Mouse (Mus musculus): ENCODE data around the gene Ehd1. TPM values are rescaled to one million over a fixed set of nuclear protein-coding genes. Genes with fewer than 3 reads are reported as not detected.
"Not testable (repeated sequence)": the region's sequence is repeated elsewhere in the genome, so short reads cannot be mapped to it uniquely, and the experiment has no call there.

Ehd1 gene
- polyA plus RNA-seq, 1 experiment from 2014 or later: 107 TPM

DNA sequence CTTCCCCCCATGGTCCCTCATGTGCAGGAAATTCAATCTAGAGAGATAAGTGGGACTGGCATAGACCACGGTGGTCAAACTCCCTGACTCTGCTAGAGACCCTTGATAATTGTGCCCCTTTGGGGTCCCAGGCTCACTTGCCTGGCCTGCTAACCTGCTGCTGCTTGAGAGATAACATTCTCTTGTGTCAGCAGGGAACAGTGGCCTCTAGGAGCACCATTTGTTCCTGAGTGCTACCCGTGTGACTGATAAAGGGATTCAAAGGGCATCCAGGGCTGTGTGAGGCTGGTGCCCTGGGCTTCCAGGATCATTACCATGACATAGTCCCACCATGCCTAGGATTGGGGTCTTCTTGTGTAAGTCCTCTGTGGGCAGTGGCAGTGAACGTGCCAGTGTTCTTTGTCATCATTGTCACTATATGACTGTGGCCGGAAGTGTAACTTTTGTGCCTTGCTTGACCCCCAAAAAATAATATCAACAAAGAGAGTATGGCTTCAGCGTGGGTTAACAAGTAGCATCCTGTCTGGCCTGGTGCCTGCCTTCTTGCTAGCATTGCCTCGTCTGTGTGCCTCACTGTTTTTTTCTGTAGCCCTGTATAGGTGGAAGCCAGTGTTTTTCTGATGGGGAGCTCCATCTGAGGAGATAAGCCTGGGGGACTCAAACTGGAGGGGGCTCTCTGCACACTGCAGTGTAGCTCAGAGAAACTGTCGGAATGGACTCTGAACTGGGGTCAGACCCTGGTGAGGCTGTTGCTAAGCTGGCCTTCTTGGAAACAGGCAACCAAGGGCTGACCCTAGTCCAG is 9.3 kb downstream of the Ehd1 start:
- no peaks in the 10 kb centered on the region for H3K9me3 ChIP-seq
- H3K4me2 ChIP-seq: no peak overlapping the region
- WGBS: 77% methylated on average over 7 of the region's 7 CpGs
- peaks cover 2% of the 10 kb centered on the region; the same call in 1 of the 2 replicates for H3K4me1 ChIP-seq
- H3K4me3 ChIP-seq: no peak overlapping the region
- ATAC-seq (replicated peaks): no peak
- peaks cover 11% of the 10 kb centered on the region; the same call in 1 of the 2 replicates for H3K36me3 ChIP-seq (replicated peaks)
- H3K9ac ChIP-seq: no peak overlapping the region
- H3K27me3 ChIP-seq (replicated peaks): no peaks in the 10 kb centered on the region
- H3K27ac ChIP-seq: no peak overlapping the region

DNA sequence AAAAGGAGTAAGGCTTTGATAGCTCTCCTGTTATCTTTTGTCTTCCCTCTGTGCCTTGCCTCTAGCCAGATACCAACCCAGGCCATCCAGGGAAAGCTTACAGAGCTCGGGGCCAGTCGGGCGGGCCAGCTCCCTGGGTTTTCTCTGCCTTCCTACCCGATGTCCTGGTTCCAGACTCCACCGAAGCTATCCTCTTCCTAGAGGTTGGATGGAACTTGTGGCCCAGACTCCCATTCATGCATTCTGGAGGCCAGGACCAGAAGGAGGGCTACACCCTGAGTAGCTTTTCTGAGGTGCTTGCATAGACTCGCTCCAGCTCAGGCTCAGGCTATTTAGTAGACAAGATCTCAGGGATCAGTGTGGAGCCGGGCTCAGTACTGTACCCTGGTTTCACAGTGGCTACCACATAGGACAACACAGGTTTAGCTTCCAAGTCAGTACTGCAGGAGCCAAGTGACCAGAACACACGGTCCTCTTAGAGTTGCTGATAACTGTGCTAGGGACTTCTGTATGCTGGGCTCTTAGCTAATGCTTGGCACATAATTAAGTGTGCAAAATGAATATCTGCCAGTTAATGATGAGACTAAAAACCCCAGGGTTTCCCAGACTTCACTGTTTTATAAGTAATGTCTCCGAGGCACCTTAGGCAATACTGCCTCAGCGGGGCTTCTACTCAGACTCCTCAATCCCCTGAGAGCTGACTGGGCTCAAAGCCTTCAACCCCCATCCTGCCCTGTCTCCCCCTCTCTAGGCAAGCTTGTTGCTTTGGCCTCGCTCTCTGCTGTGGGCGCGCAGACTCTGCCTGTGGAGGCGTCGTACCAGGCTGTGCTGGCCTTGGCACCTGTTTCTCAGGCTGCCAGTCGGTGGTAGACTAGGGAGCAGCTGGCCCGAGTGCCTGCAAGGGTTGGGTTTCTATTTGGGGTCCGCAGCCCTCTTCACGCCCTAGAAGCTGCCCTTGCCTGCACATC is 10.2 kb downstream of the Ehd1 start:
- H3K4me2 ChIP-seq: no peak overlapping the region
- H3K9ac ChIP-seq: no peak overlapping the region
- no peaks in the 10 kb centered on the region for H3K9me3 ChIP-seq
- no peaks in the 10 kb centered on the region for H3K27me3 ChIP-seq (replicated peaks)
- no peak overlapping the region for H3K27ac ChIP-seq
- no peak overlapping the region for H3K4me3 ChIP-seq
- WGBS: 87% methylated on average over 19 of the region's 19 CpGs
- H3K36me3 ChIP-seq (replicated peaks): peaks cover 3% of the 10 kb centered on the region; the same call in 1 of the 2 replicates
- H3K4me1 ChIP-seq: no peaks in the 10 kb centered on the region; the same call in 1 of the 2 replicates
- no peak for ATAC-seq (replicated peaks)

DNA sequence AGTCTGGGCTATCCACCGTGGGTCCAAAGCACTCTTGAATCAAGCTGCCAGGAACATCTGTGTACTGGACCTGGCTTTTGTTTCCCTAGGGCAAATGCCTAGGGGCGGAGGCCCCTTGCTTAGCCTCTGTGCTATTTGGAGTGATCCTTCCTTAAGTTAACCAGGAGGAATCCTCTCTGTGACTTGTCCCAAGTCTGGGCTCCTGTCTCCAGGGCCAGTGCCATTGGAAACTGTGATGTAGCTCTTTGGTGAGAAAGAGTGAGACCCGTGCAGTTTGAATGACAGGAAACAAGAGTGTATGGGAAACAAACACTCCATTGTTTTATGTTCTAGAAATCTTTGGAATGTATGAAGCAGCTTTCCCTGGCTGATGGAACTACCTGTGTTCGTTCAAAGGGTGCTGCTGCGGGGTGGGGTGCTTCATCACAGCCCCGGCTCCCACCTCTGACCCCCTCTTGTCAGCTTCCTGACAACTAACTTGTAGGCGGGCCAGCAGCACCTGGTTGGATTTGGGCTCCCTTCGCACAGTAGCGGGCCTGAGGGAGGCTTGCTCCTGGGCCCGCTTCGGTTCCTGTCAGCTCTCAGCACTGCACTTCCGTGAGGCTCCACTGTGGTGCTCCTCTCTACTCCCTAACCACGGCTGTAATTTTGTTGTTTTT is 11.8 kb downstream of the Ehd1 start:
- no peaks in the 10 kb centered on the region; the same call in 1 of the 2 replicates for H3K4me1 ChIP-seq
- peaks cover 3% of the 10 kb centered on the region; the same call in 1 of the 2 replicates for H3K36me3 ChIP-seq (replicated peaks)
- H3K4me2 ChIP-seq: no peak overlapping the region
- no peaks in the 10 kb centered on the region for H3K9me3 ChIP-seq
- no peak overlapping the region for H3K4me3 ChIP-seq
- no peak overlapping the region for H3K27ac ChIP-seq
- no peak overlapping the region for H3K9ac ChIP-seq
- H3K27me3 ChIP-seq (replicated peaks): no peaks in the 10 kb centered on the region
- 81% methylated on average over 13 of the region's 13 CpGs for WGBS
- no peak for ATAC-seq (replicated peaks)

DNA sequence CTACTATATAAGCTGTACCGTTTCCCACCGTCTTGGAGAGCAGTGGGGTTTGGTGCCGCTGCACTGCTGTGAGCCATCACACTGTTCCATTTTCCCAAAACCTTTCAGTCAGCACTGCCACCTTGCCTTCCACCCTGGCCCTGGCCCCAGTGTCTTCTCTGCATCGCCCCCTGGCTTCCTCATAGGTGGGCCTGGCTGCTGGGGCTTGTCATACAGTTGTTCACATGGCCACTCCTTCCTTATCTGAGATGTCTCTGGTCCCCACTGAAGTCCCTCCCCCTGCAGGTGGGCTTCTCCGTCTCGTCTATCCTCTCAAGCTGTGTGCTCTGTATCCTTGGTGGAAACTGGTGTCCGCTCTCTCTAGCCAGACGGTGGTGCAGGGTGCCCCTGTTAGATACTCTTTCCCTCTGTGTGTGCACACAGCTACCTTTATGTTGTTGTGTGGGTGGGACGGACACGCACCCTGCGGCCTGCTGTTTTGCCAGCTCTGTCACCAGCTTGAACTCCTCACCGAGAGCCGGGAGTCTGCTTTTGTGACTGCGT is 13.2 kb downstream of the Ehd1 start:
- Histone ChIP-seq H3K9ac (no peak overlapping the region), H3K4me2 (no peak overlapping the region), H3K4me1 (no peaks in the 10 kb centered on the region; the same call in 1 of the 2 replicates), H3K27ac (no peak overlapping the region), H3K36me3 (replicated peaks) (peaks cover 8% of the 10 kb centered on the region; the same call in 1 of the 2 replicates), H3K27me3 (replicated peaks) (no peaks in the 10 kb centered on the region), H3K4me3 (no peak overlapping the region), H3K9me3 (no peaks in the 10 kb centered on the region)
- ATAC-seq (replicated peaks): no peak
- 94% methylated on average over 14 of the region's 14 CpGs for WGBS

DNA sequence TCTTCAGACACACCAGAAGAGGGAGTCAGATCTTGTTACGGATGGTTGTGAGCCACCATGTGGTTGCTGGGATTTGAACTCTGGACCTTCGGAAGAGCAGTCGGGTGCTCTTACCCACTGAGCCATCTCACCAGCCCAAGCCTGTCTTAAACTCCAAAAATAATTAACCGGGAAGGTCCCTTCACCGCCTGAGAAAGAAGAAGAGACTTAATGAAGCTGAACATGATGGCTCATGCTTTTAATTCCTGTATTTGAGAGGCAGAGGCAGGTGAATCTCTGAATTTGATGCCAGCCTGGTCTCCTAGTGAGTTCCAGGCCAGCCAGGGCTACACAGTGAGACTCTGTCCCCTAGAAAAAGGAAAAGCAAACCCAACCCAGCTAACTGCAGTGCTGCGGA is 14.2 kb downstream of the Ehd1 start:
- peaks cover 16% of the 10 kb centered on the region; the same call in 1 of the 2 replicates for H3K36me3 ChIP-seq (replicated peaks)
- not testable (repeated sequence) for H3K4me2 ChIP-seq; H3K4me3 ChIP-seq; H3K4me1 ChIP-seq; H3K9me3 ChIP-seq; H3K27me3 ChIP-seq (replicated peaks); ATAC-seq (replicated peaks); H3K27ac ChIP-seq; H3K9ac ChIP-seq
- 89% methylated on average over 6 of the region's 6 CpGs for WGBS

DNA sequence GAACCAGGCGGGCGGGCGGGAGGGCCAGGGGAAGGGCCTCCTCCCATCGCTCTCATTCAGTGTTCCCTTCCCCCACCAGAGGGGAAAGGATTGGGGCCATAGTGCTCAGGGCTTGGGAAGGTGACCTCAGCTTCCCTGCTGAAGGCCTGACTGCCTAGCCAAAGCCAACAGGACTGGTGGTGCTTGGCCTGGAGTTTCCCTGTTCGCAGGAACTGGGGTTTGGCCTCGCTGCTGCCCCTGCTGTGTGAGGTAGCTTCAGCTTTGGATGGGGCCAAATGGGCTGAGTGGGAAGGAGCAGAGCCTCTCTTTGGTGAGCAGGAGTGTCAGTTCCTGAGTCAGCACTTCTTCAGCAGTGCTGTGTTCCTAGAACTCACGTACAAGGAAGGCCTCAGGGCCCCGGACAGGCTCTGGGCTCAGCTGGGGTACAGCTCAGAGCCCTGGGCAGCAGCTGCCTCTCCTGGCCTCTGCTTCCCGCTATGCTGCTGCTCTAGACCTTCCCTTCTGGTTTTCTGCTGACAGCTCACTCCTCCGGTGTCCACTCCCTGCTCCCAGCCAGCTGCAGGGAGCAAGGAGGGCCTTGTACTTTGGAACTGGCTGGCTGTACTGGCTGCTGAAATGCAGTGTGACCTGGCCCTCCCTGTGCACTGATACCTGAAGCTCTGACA is 14.7 kb downstream of the Ehd1 start:
- H3K9ac ChIP-seq: no peak overlapping the region
- ATAC-seq (replicated peaks): no peak
- H3K27ac ChIP-seq: no peak overlapping the region
- no peaks in the 10 kb centered on the region for H3K9me3 ChIP-seq
- peaks cover 22% of the 10 kb centered on the region; the same call in 1 of the 2 replicates for H3K36me3 ChIP-seq (replicated peaks)
- no peaks in the 10 kb centered on the region for H3K27me3 ChIP-seq (replicated peaks)
- no peak overlapping the region for H3K4me3 ChIP-seq
- 77% methylated on average over 10 of the region's 10 CpGs for WGBS
- H3K4me2 ChIP-seq: no peak overlapping the region
- no peaks in the 10 kb centered on the region; the same call in 1 of the 2 replicates for H3K4me1 ChIP-seq

DNA sequence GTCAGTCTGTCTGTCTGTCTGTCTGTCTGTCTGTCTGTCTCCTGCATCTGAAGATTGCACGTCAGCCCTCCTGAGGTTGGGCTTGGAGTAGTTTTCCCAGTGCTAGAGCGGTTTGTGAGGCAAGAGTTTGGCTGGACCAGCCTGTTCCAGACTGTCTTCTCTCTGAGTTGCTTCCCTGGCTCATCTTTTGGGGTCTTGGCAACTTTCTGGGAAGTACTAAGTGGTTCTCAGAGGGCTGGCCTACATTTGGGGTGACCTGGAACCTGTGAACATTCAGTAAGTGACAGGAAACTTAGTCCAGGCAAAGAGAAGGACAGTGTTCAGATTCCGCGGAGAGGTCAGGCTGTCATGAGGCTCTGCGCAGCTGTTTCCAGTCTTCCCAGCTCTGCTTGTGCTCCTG is 15.7 kb downstream of the Ehd1 start:
- Histone ChIP-seq H3K27me3 (replicated peaks) (no peaks in the 10 kb centered on the region), H3K9ac (no peak overlapping the region), H3K36me3 (replicated peaks) (peaks cover 22% of the 10 kb centered on the region; the same call in 1 of the 2 replicates), H3K9me3 (no peaks in the 10 kb centered on the region), H3K27ac (no peak overlapping the region), H3K4me3 (no peak overlapping the region), H3K4me2 (no peak overlapping the region), H3K4me1 (no peaks in the 10 kb centered on the region)
- WGBS: 92% methylated on average over 5 of the region's 5 CpGs
- ATAC-seq (replicated peaks): no peak

DNA sequence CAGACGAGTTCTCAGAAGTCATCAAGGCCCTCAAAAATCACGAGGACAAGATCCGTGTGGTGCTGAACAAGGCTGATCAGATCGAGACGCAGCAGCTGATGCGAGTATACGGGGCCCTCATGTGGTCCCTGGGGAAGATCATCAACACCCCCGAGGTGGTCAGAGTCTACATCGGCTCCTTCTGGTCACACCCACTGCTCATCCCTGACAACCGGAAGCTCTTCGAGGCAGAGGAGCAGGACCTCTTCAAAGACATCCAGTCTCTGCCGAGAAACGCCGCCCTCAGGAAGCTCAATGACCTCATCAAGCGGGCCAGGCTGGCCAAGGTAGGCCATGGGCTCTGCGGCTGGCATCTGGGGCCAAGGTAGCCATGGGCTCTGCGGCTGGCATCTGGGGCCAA is 17.8 kb downstream of the Ehd1 start:
- H3K4me3 ChIP-seq: no peak overlapping the region
- ATAC-seq (replicated peaks): no peak
- H3K9me3 ChIP-seq: no peaks in the 10 kb centered on the region
- H3K9ac ChIP-seq: no peak overlapping the region
- no peak overlapping the region for H3K4me2 ChIP-seq
- WGBS: 95% methylated on average over 17 of the region's 17 CpGs
- no peaks in the 10 kb centered on the region for H3K4me1 ChIP-seq
- H3K27ac ChIP-seq: no peak overlapping the region
- H3K27me3 ChIP-seq (replicated peaks): no peaks in the 10 kb centered on the region
- peaks cover 33% of the 10 kb centered on the region; the same call in 1 of the 2 replicates for H3K36me3 ChIP-seq (replicated peaks)

DNA sequence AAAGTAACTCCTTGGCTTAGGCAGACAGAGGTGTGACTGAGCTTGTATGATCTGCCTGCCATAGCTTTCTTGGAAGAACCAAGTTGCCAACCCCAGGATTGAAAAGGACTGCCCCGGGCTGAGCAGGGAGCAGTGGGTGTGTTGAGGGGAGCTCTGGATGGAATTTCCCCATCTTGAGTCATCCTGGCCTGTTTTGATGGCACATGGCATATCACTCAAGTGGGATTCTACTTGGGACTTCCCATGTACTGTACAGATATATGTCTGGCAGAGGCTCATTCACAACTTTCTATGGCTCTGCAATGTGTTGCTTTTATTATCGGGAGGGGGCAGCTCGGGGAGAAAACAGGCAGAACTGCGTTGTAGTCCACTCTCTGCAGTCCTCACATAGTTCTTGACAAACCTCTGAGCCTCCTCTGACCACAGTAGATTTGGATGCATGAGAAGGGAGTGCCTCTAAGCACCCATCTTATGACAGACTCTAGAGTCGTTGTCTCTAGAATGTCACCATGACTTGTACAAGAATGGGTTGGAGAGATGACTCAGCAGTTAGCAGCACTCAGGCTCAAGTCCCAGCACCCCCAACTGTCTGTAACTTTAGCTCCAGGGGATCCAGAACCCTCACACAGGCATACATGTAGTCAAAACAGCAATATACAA is 20.2 kb downstream of the Ehd1 start:
- H3K27me3 ChIP-seq (replicated peaks): no peaks in the 10 kb centered on the region
- H3K4me2 ChIP-seq: no peak overlapping the region
- H3K36me3 ChIP-seq (replicated peaks): peaks cover 34% of the 10 kb centered on the region; the same call in 1 of the 2 replicates
- 93% methylated on average over 5 of the region's 5 CpGs for WGBS
- no peaks in the 10 kb centered on the region for H3K4me1 ChIP-seq
- no peak for ATAC-seq (replicated peaks)
- no peak overlapping the region for H3K9ac ChIP-seq
- H3K4me3 ChIP-seq: no peak overlapping the region
- H3K9me3 ChIP-seq: no peaks in the 10 kb centered on the region
- no peak overlapping the region for H3K27ac ChIP-seq

DNA sequence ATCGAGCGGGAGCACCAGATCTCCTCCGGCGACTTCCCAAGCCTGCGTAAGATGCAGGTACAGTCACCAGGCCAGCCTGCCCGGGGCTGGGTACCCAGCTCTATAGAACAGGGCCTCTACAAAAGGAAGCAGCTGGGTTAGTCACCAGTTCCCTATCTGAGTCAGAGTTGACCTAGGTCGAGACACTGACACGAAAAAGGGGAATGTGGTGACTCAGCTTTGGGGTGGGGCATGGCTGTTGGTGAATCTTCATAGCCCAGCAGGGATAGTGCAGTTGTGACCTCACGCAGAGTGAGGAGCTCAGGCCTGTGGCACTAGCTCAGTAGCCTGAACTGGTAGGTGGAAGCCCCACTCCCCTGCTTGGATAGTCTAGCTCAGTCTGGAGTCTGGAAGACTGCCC is 21.1 kb downstream of the Ehd1 start:
- H3K9me3 ChIP-seq: no peaks in the 10 kb centered on the region
- ATAC-seq (replicated peaks): no peak
- no peak overlapping the region for H3K4me3 ChIP-seq
- no peaks in the 10 kb centered on the region for H3K4me1 ChIP-seq
- no peak overlapping the region for H3K9ac ChIP-seq
- peaks cover 34% of the 10 kb centered on the region; the same call in 1 of the 2 replicates for H3K36me3 ChIP-seq (replicated peaks)
- H3K27me3 ChIP-seq (replicated peaks): no peaks in the 10 kb centered on the region
- H3K4me2 ChIP-seq: no peak overlapping the region
- no peak overlapping the region for H3K27ac ChIP-seq
- WGBS: 93% methylated on average over 9 of the region's 9 CpGs

DNA sequence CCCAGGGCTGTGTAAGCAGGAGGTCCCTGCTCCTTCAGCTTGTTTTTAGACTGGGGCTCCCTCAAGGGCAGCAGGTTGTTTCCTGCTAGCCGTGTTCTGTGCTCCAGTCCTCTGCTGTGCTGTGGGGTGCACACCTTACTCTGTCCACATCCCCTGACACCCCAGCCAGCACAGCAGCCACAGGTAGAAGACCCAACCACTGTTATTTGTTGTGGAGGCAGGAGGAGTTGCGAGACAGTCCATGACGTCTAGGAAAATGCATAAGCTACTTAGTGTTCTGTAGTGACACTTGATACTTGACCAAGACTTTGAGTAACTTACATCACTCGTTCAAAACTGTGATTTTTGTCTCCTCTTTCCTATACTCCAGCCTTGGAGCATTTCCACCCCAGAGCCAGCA is 22.5 kb downstream of the Ehd1 start:
- no peak overlapping the region for H3K27ac ChIP-seq
- no peaks in the 10 kb centered on the region for H3K4me1 ChIP-seq
- H3K9ac ChIP-seq: no peak overlapping the region
- no peaks in the 10 kb centered on the region for H3K9me3 ChIP-seq
- H3K36me3 ChIP-seq (replicated peaks): peaks cover 30% of the 10 kb centered on the region; the same call in 1 of the 2 replicates
- H3K4me2 ChIP-seq: no peak overlapping the region
- no peak overlapping the region for H3K4me3 ChIP-seq
- 84% methylated on average over 4 of the region's 4 CpGs for WGBS
- no peaks in the 10 kb centered on the region for H3K27me3 ChIP-seq (replicated peaks)
- no peak for ATAC-seq (replicated peaks)
